Mouse (Mus musculus) forebrain, embryonic 11.5 days (tissue): ENCODE results near the gene Taf1c. TPM values are rescaled to one million over a fixed set of nuclear protein-coding genes. Genes with fewer than 3 reads are reported as not detected.

Source experiments
- ATAC-seq: fragments of 200-750 bp; cut with Nextera tagmentation; replicated peaks from 2 replicates; pipeline ENCODE4 v1.8.0; 2017; ENCODE audit warnings: moderate TSS enrichment; ENCODE audit not compliant: low FRiP score
- DNase-seq: peaks from one replicate; pipeline ENCODE4 v3.0.0-alpha.2; 2017; ENCODE audit warnings: low spot score
- H3K27ac ChIP-seq: fragments of 300-500 bp; sonication (generic); 2 replicates; pipeline ENCODE4 v1.5.1; 2014; ENCODE audit warnings: low read depth, low read length
- H3K27me3 ChIP-seq: fragments of 300-500 bp; sonication (generic); 2 replicates; pipeline ENCODE4 v1.6.1; 2014; ENCODE audit warnings: mild to moderate bottlenecking, low read length, mixed read lengths; ENCODE audit not compliant: control insufficient read depth, insufficient read depth
- H3K36me3 ChIP-seq: fragments of 300-500 bp; sonication (generic); 2 replicates; pipeline ENCODE4 v1.6.1; 2014; ENCODE audit warnings: mild to moderate bottlenecking, low read length, moderate library complexity, mixed read lengths; ENCODE audit not compliant: control insufficient read depth, insufficient read depth
- H3K4me1 ChIP-seq: fragments of 300-500 bp; sonication (generic); replicated peaks from 2 replicates; pipeline ENCODE4 v1.6.1; 2014; ENCODE audit warnings: low read length, mixed read lengths; ENCODE audit not compliant: control insufficient read depth, insufficient read depth
- H3K4me2 ChIP-seq: fragments of 300-500 bp; sonication (generic); 2 replicates; pipeline ENCODE4 v1.6.1; 2014; ENCODE audit warnings: low read depth, mild to moderate bottlenecking, low read length, moderate library complexity, mixed read lengths; ENCODE audit not compliant: severe bottlenecking
- H3K4me3 ChIP-seq: fragments of 300-500 bp; sonication (generic); 2 replicates; pipeline ENCODE4 v1.5.1; 2014; ENCODE audit warnings: low read depth, low read length
- H3K9ac ChIP-seq: fragments of 300-500 bp; sonication (generic); 2 replicates; pipeline ENCODE4 v1.6.1; 2014; ENCODE audit warnings: low read length
- H3K9me3 ChIP-seq: fragments of 300-500 bp; sonication (generic); 2 replicates; pipeline ENCODE4 v1.6.1; 2016; ENCODE audit warnings: low read length, mixed read lengths; ENCODE audit not compliant: control insufficient read depth
- WGBS: fragments of 180-500 bp; shearing (Covaris S2); extraction: QIAGEN DNeasy Blood & Tissue Kit; methylation state at CpG from one replicate; pipeline ENCODE4 v1.1.7; 2014; 5-methylcytosine and 5-hydroxymethylcytosine counted together
- polyA plus RNA-seq: library from polyadenylated mRNA; unstranded; fragments of >200 nt; fragmentation: Nextera tagmentation; extraction: Ambion mirVana; gene quantifications from 2 replicates; pipeline ENCODE4 v1.2.1, GENCODE M21; 2014

The Taf1c gene
- polyA plus RNA-seq, 1 experiment from 2014 or later = 15.2 TPM

DNA sequence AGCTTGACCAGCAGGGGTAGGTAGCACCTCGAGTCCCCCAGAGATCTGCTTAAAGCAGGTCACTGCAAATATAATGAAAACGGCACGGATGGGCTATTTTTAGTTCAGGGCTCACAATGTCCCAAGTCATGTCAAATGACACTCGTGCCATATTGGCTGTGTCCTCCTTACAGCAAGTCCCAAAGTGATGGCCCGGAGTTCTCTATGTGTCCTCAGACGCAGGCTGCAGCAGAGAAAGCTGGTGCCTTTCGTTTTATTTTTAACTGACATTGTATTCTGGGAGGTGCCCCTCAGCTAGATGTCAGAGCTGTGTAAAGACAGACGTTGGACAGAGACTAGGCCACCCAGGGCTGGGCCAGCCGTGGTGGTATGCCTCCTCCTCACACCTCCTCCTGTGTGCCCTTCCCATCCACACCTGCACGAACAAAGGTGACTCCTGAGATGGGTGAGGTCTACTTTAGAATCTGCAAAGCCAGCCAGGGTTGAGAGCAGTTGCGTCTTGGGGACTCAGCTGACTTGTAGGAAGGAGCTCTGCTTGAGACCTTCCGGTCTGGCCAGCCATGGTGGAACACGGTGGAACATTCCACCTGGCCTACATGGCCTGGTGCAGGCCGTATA is 15.9 kb upstream of the Taf1c start:
- no peak overlapping the region for H3K27ac ChIP-seq
- H3K9ac ChIP-seq = no peak overlapping the region
- no peak overlapping the region for H3K4me2 ChIP-seq
- H3K27me3 ChIP-seq = no peaks in the 10 kb centered on the region; the same call in 1 of the 2 replicates
- DNase-seq (no peak), ATAC-seq (no peak)
- 88% methylated on average over 14 of the region's 14 CpGs for WGBS
- H3K4me3 ChIP-seq = no peak overlapping the region
- H3K4me1 ChIP-seq = no peaks in the 10 kb centered on the region
- no peaks in the 10 kb centered on the region for H3K36me3 ChIP-seq
- H3K9me3 ChIP-seq = no peaks in the 10 kb centered on the region

- H3K9ac ChIP-seq = no peak overlapping the region
- H3K4me2 ChIP-seq = no peak overlapping the region
- DNase-seq (no peak), ATAC-seq (no peak)
- no peaks in the 10 kb centered on the region; the same call in 1 of the 2 replicates for H3K27me3 ChIP-seq
- H3K4me1 ChIP-seq = no peaks in the 10 kb centered on the region
- 79% methylated on average over 6 of the region's 6 CpGs for WGBS
- no peaks in the 10 kb centered on the region for H3K36me3 ChIP-seq
- no peaks in the 10 kb centered on the region for H3K9me3 ChIP-seq
- no peak overlapping the region for H3K27ac ChIP-seq
- H3K4me3 ChIP-seq = no peak overlapping the region
Observed at GRCm38 (mm10) chr8:119620116-119620840, 15.3 kb upstream of the Taf1c start.

GRCm38 (mm10) chr8:119618887-119619286 is 13.9 kb upstream of the Taf1c start:
- H3K9me3 ChIP-seq = no peaks in the 10 kb centered on the region
- no peak for DNase-seq
- H3K27ac ChIP-seq = no peak overlapping the region
- H3K36me3 ChIP-seq = no peaks in the 10 kb centered on the region
- no peak overlapping the region for H3K4me3 ChIP-seq
- WGBS = 77% methylated on average over 5 of the region's 5 CpGs
- H3K9ac ChIP-seq = no peak overlapping the region
- no peak overlapping the region for H3K4me2 ChIP-seq
- H3K4me1 ChIP-seq = no peaks in the 10 kb centered on the region
- no peaks in the 10 kb centered on the region; the same call in 1 of the 2 replicates for H3K27me3 ChIP-seq
- no peak for ATAC-seq

DNA sequence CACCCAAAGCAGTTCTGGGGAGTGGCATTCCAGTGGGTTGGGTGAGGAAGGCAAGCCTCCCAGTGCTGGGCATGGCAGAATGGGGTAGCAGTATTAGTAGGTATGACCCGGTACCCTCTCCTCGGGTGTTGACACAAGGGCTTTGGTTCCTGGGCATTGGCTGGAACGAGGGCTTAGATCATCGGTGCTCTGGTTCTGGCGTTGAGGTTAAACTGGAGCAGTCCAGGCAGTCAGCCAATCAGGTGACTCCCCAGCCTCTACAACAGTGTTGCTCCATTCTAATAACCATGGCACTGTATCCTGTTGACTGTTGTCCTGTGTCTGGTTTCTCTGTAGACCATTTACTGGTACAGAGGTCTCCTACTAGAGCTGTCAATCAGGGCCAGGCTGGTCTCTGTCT is 12.6 kb upstream of the Taf1c start:
- H3K27ac ChIP-seq = no peak overlapping the region
- no peaks in the 10 kb centered on the region for H3K36me3 ChIP-seq
- H3K4me3 ChIP-seq = no peak overlapping the region
- H3K4me2 ChIP-seq = no peak overlapping the region
- ATAC-seq (no peak), DNase-seq (no peak)
- no peaks in the 10 kb centered on the region for H3K4me1 ChIP-seq
- no peaks in the 10 kb centered on the region for H3K9me3 ChIP-seq
- WGBS = 93% methylated on average over 5 of the region's 5 CpGs
- no peak overlapping the region for H3K9ac ChIP-seq
- no peaks in the 10 kb centered on the region; the same call in 1 of the 2 replicates for H3K27me3 ChIP-seq

- ATAC-seq (no peak), DNase-seq (no peak)
- H3K4me2 ChIP-seq = no peak overlapping the region
- 89% methylated on average over 4 of the region's 4 CpGs for WGBS
- H3K4me3 ChIP-seq = no peak overlapping the region
- no peaks in the 10 kb centered on the region for H3K4me1 ChIP-seq
- no peak overlapping the region for H3K27ac ChIP-seq
- no peak overlapping the region for H3K9ac ChIP-seq
- no peaks in the 10 kb centered on the region; the same call in 1 of the 2 replicates for H3K27me3 ChIP-seq
- H3K9me3 ChIP-seq = no peaks in the 10 kb centered on the region
- H3K36me3 ChIP-seq = no peaks in the 10 kb centered on the region
Observed at GRCm38 (mm10) chr8:119616811-119617210, 11.8 kb upstream of the Taf1c start.

DNA sequence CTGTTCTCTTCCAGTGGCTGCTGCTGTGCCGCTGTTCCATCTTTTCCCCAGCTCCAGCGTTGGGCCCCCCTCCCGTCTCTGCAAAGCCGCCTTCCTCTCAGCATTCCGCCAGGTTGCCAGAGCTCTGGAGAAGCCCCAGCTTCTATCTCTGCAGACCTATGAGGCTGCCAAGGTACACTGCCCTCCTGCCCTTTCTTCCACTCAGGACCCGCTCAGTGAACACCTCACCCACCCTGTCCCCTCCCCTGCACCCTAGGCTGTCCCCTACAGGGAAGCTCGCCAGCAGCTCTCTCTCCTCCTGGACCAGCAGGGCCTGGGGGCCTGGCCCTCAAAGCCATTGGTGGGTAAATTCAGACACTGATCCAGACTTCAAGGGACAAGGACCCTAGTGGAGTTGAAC is 11.3 kb upstream of the Taf1c start:
- no peak overlapping the region for H3K27ac ChIP-seq
- ATAC-seq = no peak
- 62% methylated on average over 7 of the region's 7 CpGs for WGBS

GRCm38 (mm10) chr8:119615096-119615495 is 10.1 kb upstream of the Taf1c start:
- Histone ChIP-seq H3K4me2 (no peak overlapping the region), H3K9me3 (no peaks in the 10 kb centered on the region), H3K36me3 (no peaks in the 10 kb centered on the region), H3K4me1 (no peaks in the 10 kb centered on the region), H3K27me3 (no peaks in the 10 kb centered on the region; the same call in 1 of the 2 replicates), H3K9ac (no peak overlapping the region), H3K27ac (no peak overlapping the region), H3K4me3 (no peak overlapping the region)
- DNase-seq (no peak), ATAC-seq (no peak)
- WGBS = 77% methylated on average over 14 of the region's 14 CpGs

More for the DNA sequence above, 11.3 kb upstream of the Taf1c start:
- Histone ChIP-seq H3K4me3 (no peak overlapping the region), H3K27me3 (no peaks in the 10 kb centered on the region; the same call in 1 of the 2 replicates), H3K9ac (no peak overlapping the region), H3K4me1 (no peaks in the 10 kb centered on the region), H3K4me2 (no peak overlapping the region), H3K36me3 (no peaks in the 10 kb centered on the region), H3K9me3 (no peaks in the 10 kb centered on the region)
- DNase-seq = no peak

DNA sequence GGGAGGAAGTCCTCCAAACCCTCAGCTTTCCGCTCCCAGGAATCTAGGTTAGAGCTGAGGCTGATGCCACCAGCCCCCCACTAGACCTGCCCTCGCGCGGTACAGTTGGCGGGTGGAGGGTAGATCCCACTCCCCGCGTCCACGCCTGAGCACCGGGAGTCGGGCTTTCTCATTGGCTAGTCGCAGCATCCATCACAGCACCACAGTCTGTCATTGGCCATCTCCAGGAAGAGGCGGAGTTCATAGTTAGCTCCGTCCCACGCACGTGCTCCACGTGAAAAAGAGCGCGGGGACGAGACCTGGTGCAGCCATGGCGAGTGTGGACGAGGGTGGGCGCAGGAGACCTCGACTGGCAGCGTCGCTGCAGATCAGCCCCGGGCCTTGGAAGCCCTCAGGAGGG is 7.4 kb upstream of the Taf1c start, which contains the start of gene Adad2:
Gene Adad2, plus strand, starts transcription at position 277 of the 400 bp plus-strand sequence.
- H3K4me3 ChIP-seq = no peak within 1 kb of the TSS

More for the DNA sequence above, 7.4 kb upstream of the Taf1c start, which contains the start of gene Adad2:
- no peaks in the 10 kb centered on the region for H3K36me3 ChIP-seq
- no peaks in the 10 kb centered on the region for H3K4me1 ChIP-seq
- no peak for ATAC-seq
- no peak within 1 kb of the TSS for H3K9ac ChIP-seq
- no peak within 1 kb of the TSS for H3K27ac ChIP-seq
- H3K27me3 ChIP-seq = no peaks in the 10 kb centered on the region; the same call in 1 of the 2 replicates
- no peaks in the 10 kb centered on the region; the same call in 1 of the 2 replicates for H3K9me3 ChIP-seq
- 82% methylated on average over 26 of the region's 26 CpGs for WGBS
- DNase-seq = no peak
- H3K4me2 ChIP-seq = no peak within 1 kb of the TSS
